Mouse (Mus musculus): ENCODE measurements around the gene Fut8. TPM values are rescaled to one million over a fixed set of nuclear protein-coding genes. Genes with fewer than 3 reads are reported as not detected.

Gene Fut8
- polyA plus RNA-seq, 1 experiment from 2014 or later = 13.8 TPM

DNA sequence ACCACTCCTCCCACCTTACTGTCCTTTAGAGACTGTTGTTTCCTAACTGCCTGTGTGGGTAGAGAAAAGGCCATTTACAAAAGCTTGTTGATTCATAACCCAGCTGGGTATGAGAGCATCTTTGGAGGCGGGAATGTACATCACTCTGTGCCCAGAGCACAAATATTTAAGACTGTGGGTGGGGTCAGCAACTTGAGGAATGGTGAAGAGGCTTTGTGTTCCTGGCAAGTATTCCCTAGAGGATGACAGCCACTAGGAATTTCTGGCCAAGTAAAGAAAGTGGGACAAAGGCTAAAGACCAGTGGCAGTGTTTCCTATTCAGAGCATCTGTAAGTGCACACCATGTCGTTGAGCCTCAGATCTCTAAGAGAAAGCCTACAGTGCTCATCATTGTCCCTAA, 242.0 kb downstream of the Fut8 start:
- Histone ChIP-seq H3K9me3 (replicated peaks) (no peaks in the 10 kb centered on the region), H3K4me3 (replicated peaks) (no peak overlapping the region), H3K36me3 (no peaks in the 10 kb centered on the region), H3K4me2 (no peak overlapping the region), H3K27me3 (no peaks in the 10 kb centered on the region), H3K27ac (no peak overlapping the region), H3K4me1 (replicated peaks) (no peaks in the 10 kb centered on the region), H3K9ac (no peak overlapping the region)
- WGBS (ENCODE audit: insufficient replicate concordance) = 79% methylated on average over 2 of the region's 2 CpGs
- no peak for DNase-seq
- ATAC-seq (ENCODE audit: low read depth) = no peak

DNA sequence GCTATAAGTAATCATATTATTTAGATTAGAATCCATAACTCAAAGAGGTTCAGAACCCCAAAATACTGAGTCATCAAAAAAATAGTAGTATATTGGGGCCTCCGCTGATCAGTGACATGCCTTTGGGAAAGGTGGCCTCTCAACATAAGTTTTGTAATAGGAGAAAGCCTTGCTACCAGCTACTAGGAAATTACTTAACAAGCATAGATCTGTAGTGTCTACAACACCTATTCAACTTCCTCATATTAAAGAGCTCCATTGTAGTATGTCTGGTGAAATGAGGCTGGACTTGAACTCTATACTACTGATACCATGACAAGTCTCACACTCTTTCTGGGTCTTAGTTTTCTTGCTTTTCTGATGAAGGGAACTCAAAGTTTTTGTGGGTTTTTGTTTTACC, 243.2 kb downstream of the Fut8 start:
- Histone ChIP-seq H3K9me3 (replicated peaks) (no peaks in the 10 kb centered on the region), H3K9ac (no peak overlapping the region), H3K4me1 (replicated peaks) (no peaks in the 10 kb centered on the region), H3K36me3 (no peaks in the 10 kb centered on the region), H3K4me3 (replicated peaks) (no peak overlapping the region), H3K27me3 (no peaks in the 10 kb centered on the region), H3K4me2 (no peak overlapping the region), H3K27ac (no peak overlapping the region)
- DNase-seq = no peak
- no peak for ATAC-seq (ENCODE audit: low read depth)
- WGBS (ENCODE audit: insufficient replicate concordance) = 86% methylated on average over 1 of the region's 1 CpGs

DNA sequence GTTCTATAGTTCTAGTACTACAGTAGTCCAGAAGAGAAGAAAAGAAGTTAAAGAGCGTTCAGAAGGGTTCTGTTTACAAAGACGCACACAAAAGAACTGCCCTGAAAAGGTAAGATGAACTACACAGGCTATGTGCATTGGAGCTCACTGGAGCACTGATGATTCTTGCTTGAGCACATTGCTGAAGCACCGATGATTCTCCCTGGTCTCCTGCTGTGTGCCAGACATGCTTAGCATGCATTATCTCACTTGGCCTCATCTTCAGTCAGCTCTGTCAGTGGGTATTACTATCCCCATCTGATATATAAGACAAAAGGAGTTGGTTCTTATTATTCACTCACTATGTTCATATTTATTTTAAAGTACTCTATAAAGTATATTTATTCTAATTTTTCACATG, 243.9 kb downstream of the Fut8 start:
- DNase-seq = no peak
- Histone ChIP-seq H3K4me3 (replicated peaks) (no peak overlapping the region), H3K9ac (no peak overlapping the region), H3K27ac (no peak overlapping the region), H3K9me3 (replicated peaks) (no peaks in the 10 kb centered on the region), H3K36me3 (no peaks in the 10 kb centered on the region), H3K27me3 (no peaks in the 10 kb centered on the region), H3K4me1 (replicated peaks) (no peaks in the 10 kb centered on the region), H3K4me2 (no peak overlapping the region)
- ATAC-seq (ENCODE audit: low read depth) = no peak
- 65% methylated on average over 3 of the region's 3 CpGs for WGBS (ENCODE audit: insufficient replicate concordance)

DNA sequence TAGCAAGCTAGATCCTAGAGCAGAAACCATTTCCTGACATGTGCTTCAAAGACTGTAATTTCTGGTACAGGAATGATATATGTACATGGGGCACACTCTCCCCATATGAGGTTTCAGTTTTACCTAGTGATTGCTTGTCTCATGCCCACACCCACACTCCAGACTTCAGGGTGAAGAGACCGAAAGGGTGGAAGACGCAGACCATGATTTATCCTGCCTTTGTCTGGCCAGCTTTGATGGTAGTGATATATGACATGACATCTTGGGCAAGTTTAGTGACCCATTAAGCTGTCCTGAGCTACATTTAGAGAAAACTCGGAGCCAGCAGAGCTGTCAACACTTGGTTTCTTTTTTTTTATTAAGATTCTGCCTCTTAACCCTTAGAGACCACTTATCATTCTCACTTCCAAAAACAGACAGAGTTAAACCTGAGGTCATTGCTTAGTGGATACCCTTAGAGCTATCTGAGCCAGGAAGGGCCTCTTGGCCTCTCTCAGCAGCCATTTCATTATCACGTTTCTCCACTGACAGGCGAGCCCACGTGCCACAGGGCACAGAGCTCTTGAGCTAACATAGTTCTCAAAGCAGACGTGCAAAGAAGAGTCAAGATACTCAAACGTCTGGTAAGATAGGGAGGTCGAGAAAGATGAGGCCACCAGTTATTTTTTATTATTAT, 245.4 kb downstream of the Fut8 start:
- no peak for DNase-seq
- no peak for ATAC-seq (ENCODE audit: low read depth)
- WGBS (ENCODE audit: insufficient replicate concordance) = 30% methylated on average over 9 of the region's 9 CpGs
- Histone ChIP-seq H3K27ac (no peak overlapping the region), H3K4me3 (replicated peaks) (no peak overlapping the region), H3K36me3 (no peaks in the 10 kb centered on the region), H3K9ac (no peak overlapping the region), H3K9me3 (replicated peaks) (no peaks in the 10 kb centered on the region), H3K4me2 (no peak overlapping the region), H3K4me1 (replicated peaks) (no peaks in the 10 kb centered on the region), H3K27me3 (no peaks in the 10 kb centered on the region)

DNA sequence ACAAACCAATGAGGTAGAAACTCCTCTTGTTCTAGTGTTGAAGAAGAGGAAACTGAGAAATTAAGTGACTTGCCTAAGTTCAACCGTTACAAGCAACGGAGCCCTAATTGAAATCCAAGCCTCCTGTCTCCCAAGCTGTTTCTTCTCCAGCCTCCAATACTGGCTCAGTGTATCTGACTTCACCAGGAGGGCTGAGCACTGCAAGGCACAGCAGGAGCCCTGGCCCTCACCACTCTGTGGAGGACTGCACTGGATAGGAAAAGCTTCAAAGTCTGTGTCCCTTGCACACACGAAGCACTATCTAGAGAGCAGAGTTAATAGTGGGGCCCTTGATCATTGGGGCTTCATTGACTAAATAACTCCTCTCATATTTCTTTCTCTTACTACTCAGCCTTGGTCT, 246.8 kb downstream of the Fut8 start:
- H3K4me3 ChIP-seq (replicated peaks) = no peak overlapping the region
- H3K9ac ChIP-seq = no peak overlapping the region
- no peaks in the 10 kb centered on the region for H3K9me3 ChIP-seq (replicated peaks)
- no peak for DNase-seq
- no peak overlapping the region for H3K4me2 ChIP-seq
- 74% methylated on average over 3 of the region's 3 CpGs for WGBS (ENCODE audit: insufficient replicate concordance)
- ATAC-seq (ENCODE audit: low read depth) = no peak
- no peak overlapping the region for H3K27ac ChIP-seq
- H3K27me3 ChIP-seq = no peaks in the 10 kb centered on the region
- no peaks in the 10 kb centered on the region for H3K36me3 ChIP-seq
- no peaks in the 10 kb centered on the region for H3K4me1 ChIP-seq (replicated peaks)

DNA sequence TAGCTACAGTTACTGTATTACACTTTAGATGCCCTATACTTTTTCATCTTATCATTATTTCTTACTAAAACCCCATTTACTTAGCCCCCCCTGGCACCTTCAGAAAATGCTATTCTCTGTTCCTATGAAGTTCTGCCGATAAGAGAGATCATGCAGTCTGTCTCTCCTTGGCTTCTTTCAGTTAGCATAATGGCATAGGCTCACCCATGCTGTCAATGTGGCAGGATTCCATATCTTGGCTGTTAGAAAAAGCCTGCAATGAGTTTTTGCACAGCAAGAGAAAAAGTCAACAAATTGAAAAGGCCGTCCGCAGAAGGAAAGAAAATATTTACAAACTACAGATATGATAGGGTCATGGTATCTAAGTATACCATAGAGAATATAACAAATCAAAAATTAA, 253.6 kb downstream of the Fut8 start:
- ATAC-seq (ENCODE audit: low read depth) (no peak), DNase-seq (no peak)
- Histone ChIP-seq H3K4me3 (replicated peaks) (no peak overlapping the region), H3K27ac (no peak overlapping the region), H3K4me1 (replicated peaks) (no peaks in the 10 kb centered on the region), H3K4me2 (no peak overlapping the region), H3K9me3 (replicated peaks) (no peaks in the 10 kb centered on the region), H3K27me3 (no peaks in the 10 kb centered on the region), H3K36me3 (no peaks in the 10 kb centered on the region), H3K9ac (no peak overlapping the region)
- WGBS (ENCODE audit: insufficient replicate concordance) = 68% methylated on average over 3 of the region's 3 CpGs

DNA sequence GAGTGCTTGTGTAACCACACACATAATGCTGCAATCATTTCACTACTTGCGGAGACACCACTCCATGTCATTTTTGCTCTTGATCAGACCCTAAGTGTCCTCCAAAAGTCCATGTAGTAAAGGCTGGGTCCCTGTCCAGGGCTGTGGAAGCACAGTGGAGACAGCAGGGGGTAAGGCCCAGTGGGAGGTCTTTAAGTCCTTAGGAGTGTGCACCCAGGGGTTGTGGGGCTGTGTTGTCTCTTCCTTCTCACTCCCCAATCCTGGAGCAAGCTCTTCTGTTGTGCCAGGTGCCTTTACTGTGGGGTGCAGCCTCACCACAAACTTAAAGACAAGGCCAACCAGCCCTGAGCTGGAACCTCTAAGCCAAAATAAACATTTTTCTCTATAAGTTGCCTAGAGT, 257.9 kb downstream of the Fut8 start:
- Histone ChIP-seq H3K4me1 (replicated peaks) (no peaks in the 10 kb centered on the region), H3K9ac (no peak overlapping the region), H3K36me3 (no peaks in the 10 kb centered on the region), H3K4me2 (no peak overlapping the region), H3K27ac (no peak overlapping the region), H3K9me3 (replicated peaks) (no peaks in the 10 kb centered on the region), H3K4me3 (replicated peaks) (no peak overlapping the region), H3K27me3 (no peaks in the 10 kb centered on the region)
- WGBS (ENCODE audit: insufficient replicate concordance) = 79% methylated on average over 1 of the region's 1 CpGs
- ATAC-seq (ENCODE audit: low read depth) = no peak
- DNase-seq = no peak

DNA sequence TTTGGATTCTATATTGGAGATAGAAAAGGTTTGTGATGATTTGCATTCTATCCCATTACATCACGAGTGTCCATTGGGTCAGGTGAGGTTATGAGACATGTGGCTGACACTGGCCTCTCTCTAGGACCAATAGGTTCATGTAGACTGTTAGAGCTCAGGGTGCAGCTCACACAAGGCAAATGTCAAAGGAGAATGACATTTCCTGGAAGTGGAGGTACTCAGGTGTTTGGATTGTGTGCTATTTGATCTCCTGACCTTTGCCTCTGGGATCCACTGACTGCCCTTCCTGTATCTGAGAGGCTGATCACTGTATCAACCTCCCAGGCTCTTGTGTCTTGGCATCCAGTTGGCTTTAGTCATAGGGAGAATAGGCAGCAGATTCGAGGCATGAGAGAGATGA, 260.2 kb downstream of the Fut8 start:
- no peak overlapping the region for H3K9ac ChIP-seq
- H3K4me1 ChIP-seq (replicated peaks) = peaks cover 6% of the 10 kb centered on the region
- no peaks in the 10 kb centered on the region for H3K36me3 ChIP-seq
- ATAC-seq (ENCODE audit: low read depth) = no peak
- DNase-seq = no peak
- WGBS (ENCODE audit: insufficient replicate concordance) = 31% methylated on average over 2 of the region's 2 CpGs
- H3K4me2 ChIP-seq = no peak overlapping the region
- H3K4me3 ChIP-seq (replicated peaks) = no peak overlapping the region
- no peaks in the 10 kb centered on the region for H3K9me3 ChIP-seq (replicated peaks)
- H3K27ac ChIP-seq = no peak overlapping the region
- H3K27me3 ChIP-seq = no peaks in the 10 kb centered on the region

DNA sequence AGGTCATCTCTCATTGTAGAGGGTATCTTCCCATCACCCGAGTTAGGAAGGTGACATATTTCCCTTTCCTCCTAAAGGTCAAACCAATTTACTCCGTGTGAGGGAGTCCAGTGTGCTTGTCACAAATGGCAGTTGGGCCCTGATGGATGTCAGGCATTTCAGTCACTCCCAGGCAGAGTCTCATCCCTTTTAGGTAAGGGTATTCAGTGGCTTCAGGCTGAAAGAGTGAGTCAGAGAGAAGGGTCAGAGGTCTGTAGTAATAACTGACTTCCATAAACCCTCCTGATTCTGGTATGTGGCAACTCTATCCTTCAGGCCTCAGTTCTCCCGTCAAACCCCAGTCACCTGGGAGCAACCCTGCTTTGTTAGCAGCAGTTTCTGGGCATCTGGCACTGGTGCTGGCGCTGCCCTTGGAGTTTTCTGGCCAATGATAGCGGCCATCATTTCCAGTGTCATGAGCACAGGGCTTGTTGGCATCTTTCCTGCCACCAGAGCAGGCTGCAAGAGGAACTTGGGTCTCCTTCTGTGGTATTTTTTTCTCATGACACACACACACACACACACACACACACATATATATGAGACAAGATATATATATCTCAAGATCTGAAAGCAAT, 262.6 kb downstream of the Fut8 start:
- no peaks in the 10 kb centered on the region for H3K9me3 ChIP-seq (replicated peaks)
- H3K4me2 ChIP-seq = no peak overlapping the region
- no peaks in the 10 kb centered on the region for H3K27me3 ChIP-seq
- peaks cover 6% of the 10 kb centered on the region for H3K4me1 ChIP-seq (replicated peaks)
- H3K4me3 ChIP-seq (replicated peaks) = no peak overlapping the region
- H3K27ac ChIP-seq = no peak overlapping the region
- DNase-seq (no peak), ATAC-seq (ENCODE audit: low read depth) (no peak)
- H3K36me3 ChIP-seq = no peaks in the 10 kb centered on the region
- WGBS (ENCODE audit: insufficient replicate concordance) = 53% methylated on average over 5 of the region's 5 CpGs
- H3K9ac ChIP-seq = no peak overlapping the region

DNA sequence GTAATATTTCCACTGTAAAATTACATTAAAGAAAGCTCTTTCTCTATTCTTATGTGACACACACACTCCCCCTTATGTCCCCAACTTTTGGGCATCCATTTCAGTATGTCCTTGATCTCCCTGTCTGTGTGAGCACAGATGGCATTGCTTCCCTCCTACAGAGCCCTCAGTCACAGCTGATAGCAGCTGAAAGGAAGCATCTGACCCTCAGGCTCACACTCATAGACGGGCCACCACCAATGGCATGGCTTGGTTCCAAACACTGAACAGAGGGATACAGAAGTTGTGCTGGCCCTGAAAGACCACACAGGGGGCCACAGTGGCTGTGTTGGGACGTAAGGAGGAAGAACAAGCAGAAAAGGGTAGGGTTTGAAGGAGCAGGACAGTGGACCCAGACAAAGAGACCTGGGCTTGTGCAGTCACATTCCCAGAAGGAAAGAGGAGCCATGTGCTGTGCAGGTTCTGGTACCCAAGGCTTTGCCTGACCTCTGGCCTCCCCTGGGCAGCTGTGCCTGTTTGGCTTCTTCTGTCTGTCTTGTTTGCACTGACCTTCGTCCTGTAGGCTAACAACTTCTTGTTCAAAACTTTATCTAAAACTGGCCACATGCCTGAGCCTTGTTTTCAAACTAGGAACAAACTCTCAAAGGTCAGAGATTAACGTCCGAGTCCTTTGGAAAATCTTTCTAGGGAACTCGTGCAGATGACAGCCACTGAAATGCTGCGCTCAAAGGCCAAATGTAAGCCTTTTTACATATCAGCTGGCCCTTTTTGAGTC, 263.7 kb downstream of the Fut8 start:
- H3K9me3 ChIP-seq (replicated peaks) = no peaks in the 10 kb centered on the region
- H3K4me3 ChIP-seq (replicated peaks) = no peak overlapping the region
- ATAC-seq (ENCODE audit: low read depth) = no peak; the same call in 1 of the 2 replicates
- no peak overlapping the region for H3K4me2 ChIP-seq
- no peaks in the 10 kb centered on the region for H3K36me3 ChIP-seq
- H3K27me3 ChIP-seq = no peaks in the 10 kb centered on the region
- 46% methylated on average over 7 of the region's 7 CpGs for WGBS (ENCODE audit: insufficient replicate concordance)
- no peak overlapping the region for H3K9ac ChIP-seq
- H3K27ac ChIP-seq = no peak overlapping the region
- DNase-seq = no peak
- peaks cover 6% of the 10 kb centered on the region for H3K4me1 ChIP-seq (replicated peaks)

DNA sequence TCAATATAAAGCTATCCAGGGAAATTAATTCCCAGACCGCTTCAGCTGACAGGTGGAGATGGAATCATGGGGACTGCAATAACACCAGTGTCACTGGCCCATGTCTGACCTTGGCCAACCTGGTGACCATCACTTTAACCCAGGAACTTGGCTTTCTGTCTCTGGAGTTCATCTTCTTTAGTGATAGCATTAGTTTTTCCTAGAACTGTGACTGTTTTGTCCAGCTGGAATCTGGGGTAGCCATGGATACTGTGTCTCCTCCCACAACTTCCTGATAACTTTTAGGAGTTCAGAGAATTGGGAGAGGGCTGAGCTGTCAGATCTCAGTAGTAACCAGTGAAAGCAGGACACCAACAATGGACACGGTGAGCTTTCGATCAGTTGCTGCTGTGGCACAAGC, 264.3 kb downstream of the Fut8 start:
- H3K27me3 ChIP-seq = no peaks in the 10 kb centered on the region
- no peak overlapping the region for H3K4me2 ChIP-seq
- H3K4me3 ChIP-seq (replicated peaks) = no peak overlapping the region
- H3K9ac ChIP-seq = no peak overlapping the region
- H3K4me1 ChIP-seq (replicated peaks) = peaks cover 6% of the 10 kb centered on the region
- no peaks in the 10 kb centered on the region for H3K9me3 ChIP-seq (replicated peaks)
- 61% methylated on average over 3 of the region's 3 CpGs for WGBS (ENCODE audit: insufficient replicate concordance)
- ATAC-seq (ENCODE audit: low read depth) = no peak
- H3K27ac ChIP-seq = no peak overlapping the region
- no peaks in the 10 kb centered on the region for H3K36me3 ChIP-seq
- no peak for DNase-seq

DNA sequence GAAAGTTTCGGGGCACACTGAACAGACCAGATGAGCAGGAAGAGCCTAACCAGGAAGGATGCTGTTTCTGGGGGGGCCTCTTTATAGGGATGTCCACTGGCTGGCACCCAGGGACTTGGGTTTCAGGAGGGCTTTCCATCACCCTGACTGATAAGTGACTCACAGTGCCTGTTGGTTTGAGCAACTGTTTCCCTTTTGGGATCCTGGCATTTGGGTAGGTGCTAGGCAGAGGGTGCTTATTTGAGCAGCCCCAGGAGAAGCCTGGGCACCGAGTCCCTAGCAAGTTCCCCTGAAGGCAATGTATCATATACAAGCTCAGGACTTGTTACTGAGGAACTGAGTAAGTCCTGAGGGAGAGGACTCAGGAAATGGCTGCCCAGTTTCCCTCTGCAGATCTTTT, 267.5 kb downstream of the Fut8 start:
- Histone ChIP-seq H3K27me3 (no peaks in the 10 kb centered on the region), H3K9ac (no peak overlapping the region), H3K4me2 (no peak overlapping the region), H3K4me3 (replicated peaks) (no peak overlapping the region), H3K27ac (no peak overlapping the region), H3K4me1 (replicated peaks) (peaks cover 6% of the 10 kb centered on the region), H3K36me3 (no peaks in the 10 kb centered on the region), H3K9me3 (replicated peaks) (no peaks in the 10 kb centered on the region)
- ATAC-seq (ENCODE audit: low read depth) = no peak
- no peak for DNase-seq
- 70% methylated on average over 2 of the region's 2 CpGs for WGBS (ENCODE audit: insufficient replicate concordance)

Data from liver, embryonic 13.5 days (tissue).